Mouse (Mus musculus) forebrain, embryonic 16.5 days (tissue): Measurements from ENCODE around the gene Rfc4. TPM values are rescaled to one million over a fixed set of nuclear protein-coding genes. Genes with fewer than 3 reads are reported as not detected.

Experiments used
- ATAC-seq: fragments of 200-750 bp; cut with Nextera tagmentation; 2 replicates; pipeline ENCODE4 v1.8.0; 2017; ENCODE audit warnings: mild to moderate bottlenecking, moderate library complexity
- H3K27ac ChIP-seq: fragments of 300-500 bp; sonication (generic); 2 replicates; pipeline ENCODE4 v1.5.1; 2014; ENCODE audit warnings: low read length, control low read depth
- H3K27me3 ChIP-seq: fragments of 300-500 bp; sonication (generic); replicated peaks from 2 replicates; pipeline ENCODE4 v1.6.1; 2014; ENCODE audit warnings: low read length; ENCODE audit not compliant: control insufficient read depth, insufficient read depth
- H3K36me3 ChIP-seq: fragments of 300-500 bp; sonication (generic); 2 replicates; pipeline ENCODE4 v1.6.1; 2014; ENCODE audit not compliant: control insufficient read depth, insufficient read depth
- H3K4me1 ChIP-seq: fragments of 300-500 bp; sonication (generic); replicated peaks from 2 replicates; pipeline ENCODE4 v1.6.1; 2014; ENCODE audit warnings: low read length; ENCODE audit not compliant: control insufficient read depth, insufficient read depth
- H3K4me2 ChIP-seq: fragments of 300-500 bp; sonication (generic); 2 replicates; pipeline ENCODE4 v1.6.1; 2014; ENCODE audit warnings: mild to moderate bottlenecking, low read length, control low read depth
- H3K4me3 ChIP-seq: fragments of 300-500 bp; sonication (generic); replicated peaks from 2 replicates; pipeline ENCODE4 v1.5.1; 2014; ENCODE audit warnings: mild to moderate bottlenecking, low read length, control low read depth
- H3K9ac ChIP-seq: fragments of 300-500 bp; sonication (generic); replicated peaks from 2 replicates; pipeline ENCODE4 v1.6.1; 2014; ENCODE audit warnings: low read depth, low read length, control low read depth
- H3K9me3 ChIP-seq: fragments of 300-500 bp; sonication (generic); 2 replicates; pipeline ENCODE4 v1.6.1; 2016; ENCODE audit warnings: low read length; ENCODE audit not compliant: control insufficient read depth
- WGBS: fragments of 180-500 bp; shearing (Covaris S2); extraction: QIAGEN DNeasy Blood & Tissue Kit; methylation state at CpG from one replicate; pipeline ENCODE4 v1.1.7; 2014; 5-methylcytosine and 5-hydroxymethylcytosine counted together
- polyA plus RNA-seq: library from polyadenylated mRNA; unstranded; fragments of >200 nt; fragmentation: Nextera tagmentation; extraction: Ambion mirVana; gene quantifications from 2 replicates; pipeline ENCODE4 v1.2.1, GENCODE M21; 2015

Rfc4 gene
- polyA plus RNA-seq, 1 experiment from 2014 or later = 67.2 TPM

DNA sequence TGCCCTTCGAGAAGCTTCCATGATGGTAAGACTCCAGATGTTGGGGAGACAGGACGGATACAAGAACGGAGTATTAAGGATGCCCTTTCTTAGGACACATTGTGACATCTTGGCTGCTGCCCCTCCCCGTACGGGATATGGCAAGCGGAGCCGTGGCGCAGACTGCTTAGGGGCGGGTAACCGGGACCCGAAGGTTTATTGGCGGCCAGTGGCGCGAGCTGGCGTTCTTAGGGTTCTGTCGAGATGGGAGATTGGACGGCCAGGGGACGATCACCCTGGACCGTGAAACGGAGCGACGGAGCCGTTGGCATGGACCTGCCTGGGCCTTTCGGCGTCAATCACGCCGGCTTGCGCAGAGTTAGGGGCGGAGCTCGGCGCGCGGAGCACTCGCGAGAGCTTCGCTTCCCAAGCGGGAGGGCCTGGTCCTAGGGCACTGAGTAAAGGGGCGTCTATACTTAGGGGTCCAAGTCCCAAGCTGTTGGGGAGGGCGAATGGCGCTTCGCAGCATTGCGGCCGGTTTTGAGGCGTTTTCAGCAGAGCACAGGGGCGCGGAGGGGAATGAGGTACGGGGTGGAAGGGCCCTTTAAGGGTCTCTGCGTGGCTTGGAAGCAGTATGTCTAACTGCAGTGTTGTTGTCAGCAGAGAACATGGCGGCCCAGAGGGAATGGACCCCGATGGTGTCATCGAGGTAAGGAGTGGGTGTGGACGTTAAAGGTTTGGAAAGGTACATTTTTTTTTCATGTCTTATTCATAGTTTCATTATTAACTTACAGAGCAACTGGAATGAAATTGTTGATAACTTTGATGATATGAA, 19.4 kb downstream of the Rfc4 start:
- H3K27me3 ChIP-seq = no peaks in the 10 kb centered on the region
- ATAC-seq = peak; percentile 93
- under 1% methylated on average over 52 of the region's 52 CpGs for WGBS
- H3K4me2 ChIP-seq = peak overlapping the region; percentile 90
- H3K27ac ChIP-seq = peak overlapping the region; percentile 99
- H3K9ac ChIP-seq = peak overlapping the region; percentile 100
- H3K9me3 ChIP-seq = no peaks in the 10 kb centered on the region
- H3K4me3 ChIP-seq = peak overlapping the region; percentile 100
- peaks cover 34% of the 10 kb centered on the region for H3K4me1 ChIP-seq
- H3K36me3 ChIP-seq = peaks cover 28% of the 10 kb centered on the region

GRCm38 (mm10) chr16:23107231-23107942, 20.1 kb downstream of the Rfc4 start, which contains the start of gene Eif4a2:
Eif4a2 (plus strand) TSS chr16:23107444.
- under 1% methylated on average over 71 of the region's 71 CpGs for WGBS
- Histone ChIP-seq H3K9ac (peak within 1 kb of the TSS; percentile 100), H3K4me3 (peak within 1 kb of the TSS; percentile 100), H3K36me3 (peaks cover 22% of the 10 kb centered on the region), H3K4me1 (peaks cover 31% of the 10 kb centered on the region), H3K27ac (peak within 1 kb of the TSS; percentile 99), H3K27me3 (no peaks in the 10 kb centered on the region), H3K9me3 (no peaks in the 10 kb centered on the region), H3K4me2 (peak within 1 kb of the TSS; percentile 90)
- ATAC-seq = peak; percentile 90

- no peak for ATAC-seq
- Histone ChIP-seq H3K9me3 (no peaks in the 10 kb centered on the region), H3K9ac (no peak overlapping the region), H3K4me1 (peaks cover 23% of the 10 kb centered on the region), H3K36me3 (peaks cover 11% of the 10 kb centered on the region), H3K27ac (no peak overlapping the region), H3K4me3 (no peak overlapping the region), H3K27me3 (0 out of 2 replicates have a peak, but pooled peaks cover 2% of the 10 kb centered on the region), H3K4me2 (no peak overlapping the region)
- WGBS = 86% methylated on average over 7 of the region's 7 CpGs
Observed at GRCm38 (mm10) chr16:23106121-23106520, 21.4 kb downstream of the Rfc4 start.

GRCm38 (mm10) chr16:23103841-23104240, 23.7 kb downstream of the Rfc4 start:
- Histone ChIP-seq H3K9ac (no peak overlapping the region), H3K27ac (no peak overlapping the region), H3K4me2 (no peak overlapping the region), H3K27me3 (0 out of 2 replicates have a peak, but pooled peaks cover 2% of the 10 kb centered on the region), H3K4me3 (no peak overlapping the region), H3K36me3 (no peaks in the 10 kb centered on the region), H3K9me3 (no peaks in the 10 kb centered on the region), H3K4me1 (peaks cover 9% of the 10 kb centered on the region)
- WGBS = 38% methylated on average over 2 of the region's 2 CpGs
- no peak for ATAC-seq

- WGBS = 41% methylated on average over 17 of the region's 17 CpGs
- no peaks in the 10 kb centered on the region for H3K36me3 ChIP-seq
- H3K4me3 ChIP-seq = no peak overlapping the region
- H3K27me3 ChIP-seq = 0 out of 2 replicates have a peak, but pooled peaks cover 2% of the 10 kb centered on the region
- peak overlapping the region; percentile 26; the same call in 1 of the 2 replicates for H3K9ac ChIP-seq
- no peak overlapping the region for H3K27ac ChIP-seq
- no peaks in the 10 kb centered on the region for H3K9me3 ChIP-seq
- no peak for ATAC-seq
- H3K4me1 ChIP-seq = peaks cover 7% of the 10 kb centered on the region
- H3K4me2 ChIP-seq = peak overlapping the region; percentile 35
Observed at GRCm38 (mm10) chr16:23103038-23103745, 24.3 kb downstream of the Rfc4 start.

GRCm38 (mm10) chr16:23102340-23103037, 25.0 kb downstream of the Rfc4 start:
- Histone ChIP-seq H3K27me3 (0 out of 2 replicates have a peak, but pooled peaks cover 2% of the 10 kb centered on the region), H3K9ac (peak overlapping the region; percentile 26; the same call in 1 of the 2 replicates), H3K36me3 (no peaks in the 10 kb centered on the region), H3K27ac (no peak overlapping the region), H3K4me1 (peaks cover 7% of the 10 kb centered on the region), H3K4me2 (peak overlapping the region; percentile 35), H3K9me3 (no peaks in the 10 kb centered on the region), H3K4me3 (no peak overlapping the region)
- WGBS = 16% methylated on average over 15 of the region's 15 CpGs
- no peak for ATAC-seq

DNA sequence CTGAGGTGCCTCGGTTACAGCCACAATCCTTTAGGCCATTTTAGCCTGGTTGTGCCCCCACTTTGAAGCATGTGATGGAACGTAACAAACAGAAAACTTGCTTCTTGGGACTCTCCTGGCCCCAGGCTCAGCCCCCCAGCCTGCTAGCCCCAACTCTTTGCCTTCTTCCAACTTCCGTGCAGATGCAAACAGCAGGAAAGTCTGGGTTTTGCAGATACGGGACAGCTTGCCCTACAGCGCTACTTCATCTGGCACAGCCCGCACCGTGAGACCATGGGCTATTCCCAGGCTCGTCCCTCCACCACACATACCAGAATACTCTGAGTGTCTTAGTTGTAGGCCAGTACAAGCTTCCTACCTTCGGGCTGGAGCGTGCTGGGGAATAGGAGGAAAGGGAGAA, 26.9 kb downstream of the Rfc4 start:
- no peak for ATAC-seq
- H3K9ac ChIP-seq = no peak overlapping the region
- WGBS = 16% methylated on average over 10 of the region's 10 CpGs
- no peaks in the 10 kb centered on the region for H3K9me3 ChIP-seq
- H3K36me3 ChIP-seq = no peaks in the 10 kb centered on the region
- peaks cover 7% of the 10 kb centered on the region for H3K4me1 ChIP-seq
- H3K27me3 ChIP-seq = 0 out of 2 replicates have a peak, but pooled peaks cover 2% of the 10 kb centered on the region
- H3K27ac ChIP-seq = no peak overlapping the region
- H3K4me3 ChIP-seq = no peak overlapping the region
- H3K4me2 ChIP-seq = no peak overlapping the region

GRCm38 (mm10) chr16:23100099-23100575, 27.4 kb downstream of the Rfc4 start:
- WGBS = 2% methylated on average over 8 of the region's 9 CpGs
- Histone ChIP-seq H3K9ac (no peak overlapping the region; the same call in 1 of the 2 replicates), H3K4me1 (peaks cover 7% of the 10 kb centered on the region), H3K27me3 (0 out of 2 replicates have a peak, but pooled peaks cover 2% of the 10 kb centered on the region), H3K27ac (no peak overlapping the region), H3K4me2 (peak overlapping the region; percentile 53), H3K36me3 (no peaks in the 10 kb centered on the region), H3K4me3 (peak overlapping the region; percentile 20), H3K9me3 (no peaks in the 10 kb centered on the region)
- ATAC-seq = peak; percentile 47; the same call in 1 of the 2 replicates
